Mouse (Mus musculus): ENCODE measurements around the gene Rab7. TPM values are rescaled to one million over a fixed set of nuclear protein-coding genes. Genes with fewer than 3 reads are reported as not detected.

Gene Rab7
- polyA plus RNA-seq, 1 experiment from 2014 or later: 246 TPM

- no peak overlapping the region for H3K27ac ChIP-seq (ENCODE audit: low read length)
Observed at GRCm38 (mm10) chr6:88056866-88057265, 11.8 kb upstream of the Rab7 start.

GRCm38 (mm10) chr6:88055663-88056062 lies 10.6 kb upstream of the Rab7 start:
- 58% methylated on average over 5 of the region's 5 CpGs for WGBS
- Histone ChIP-seq H3K4me2 (ENCODE audit: low read depth, low read length) (no peak overlapping the region), H3K27me3 (ENCODE audit: control insufficient read depth, insufficient read depth, low read length) (no peaks in the 10 kb centered on the region), H3K36me3 (ENCODE audit: control insufficient read depth, insufficient read depth, low read length) (no peaks in the 10 kb centered on the region), H3K4me1 (ENCODE audit: control insufficient read depth, insufficient read depth, low read length) (peaks cover 3% of the 10 kb centered on the region; the same call in 1 of the 2 replicates), H3K4me3 (replicated peaks; ENCODE audit: low read length) (no peak overlapping the region), H3K9ac (ENCODE audit: low read length) (no peak overlapping the region), H3K9me3 (replicated peaks; ENCODE audit: control insufficient read depth, low read length) (no peaks in the 10 kb centered on the region), H3K27ac (ENCODE audit: low read length) (no peak overlapping the region)
- no peak for ATAC-seq (ENCODE audit: insufficient read depth, low FRiP score)

More at GRCm38 (mm10) chr6:88056866-88057265, 11.8 kb upstream of the Rab7 start:
- no peaks in the 10 kb centered on the region for H3K27me3 ChIP-seq (ENCODE audit: control insufficient read depth, insufficient read depth, low read length)
- no peak overlapping the region for H3K9ac ChIP-seq (ENCODE audit: low read length)
- peaks cover 3% of the 10 kb centered on the region; the same call in 1 of the 2 replicates for H3K4me1 ChIP-seq (ENCODE audit: control insufficient read depth, insufficient read depth, low read length)
- H3K9me3 ChIP-seq (replicated peaks; ENCODE audit: control insufficient read depth, low read length): no peaks in the 10 kb centered on the region
- H3K4me2 ChIP-seq (ENCODE audit: low read depth, low read length): no peak overlapping the region
- ATAC-seq (ENCODE audit: insufficient read depth, low FRiP score): no peak
- H3K36me3 ChIP-seq (ENCODE audit: control insufficient read depth, insufficient read depth, low read length): no peaks in the 10 kb centered on the region
- 79% methylated on average over 5 of the region's 5 CpGs for WGBS
- no peak overlapping the region for H3K4me3 ChIP-seq (replicated peaks; ENCODE audit: low read length)

GRCm38 (mm10) chr6:88054081-88054835 lies 9.2 kb upstream of the Rab7 start:
- Histone ChIP-seq H3K36me3 (ENCODE audit: control insufficient read depth, insufficient read depth, low read length) (no peaks in the 10 kb centered on the region), H3K9me3 (replicated peaks; ENCODE audit: control insufficient read depth, low read length) (no peaks in the 10 kb centered on the region), H3K4me3 (replicated peaks; ENCODE audit: low read length) (no peak overlapping the region), H3K27me3 (ENCODE audit: control insufficient read depth, insufficient read depth, low read length) (no peaks in the 10 kb centered on the region), H3K27ac (ENCODE audit: low read length) (peak overlapping the region; percentile 12; the same call in 1 of the 2 replicates), H3K4me2 (ENCODE audit: low read depth, low read length) (no peak overlapping the region), H3K9ac (ENCODE audit: low read length) (no peak overlapping the region), H3K4me1 (ENCODE audit: control insufficient read depth, insufficient read depth, low read length) (peaks cover 3% of the 10 kb centered on the region; the same call in 1 of the 2 replicates)
- 39% methylated on average over 9 of the region's 9 CpGs for WGBS
- ATAC-seq (ENCODE audit: insufficient read depth, low FRiP score): no peak

- peak overlapping the region; percentile 12; the same call in 1 of the 2 replicates for H3K27ac ChIP-seq (ENCODE audit: low read length)
- H3K9ac ChIP-seq (ENCODE audit: low read length): no peak overlapping the region
- H3K4me2 ChIP-seq (ENCODE audit: low read depth, low read length): no peak overlapping the region
- no peaks in the 10 kb centered on the region for H3K36me3 ChIP-seq (ENCODE audit: control insufficient read depth, insufficient read depth, low read length)
- no peak overlapping the region for H3K4me3 ChIP-seq (replicated peaks; ENCODE audit: low read length)
- H3K9me3 ChIP-seq (replicated peaks; ENCODE audit: control insufficient read depth, low read length): no peaks in the 10 kb centered on the region
- peaks cover 3% of the 10 kb centered on the region; the same call in 1 of the 2 replicates for H3K4me1 ChIP-seq (ENCODE audit: control insufficient read depth, insufficient read depth, low read length)
- H3K27me3 ChIP-seq (ENCODE audit: control insufficient read depth, insufficient read depth, low read length): no peaks in the 10 kb centered on the region
- WGBS: 44% methylated on average over 11 of the region's 11 CpGs
- ATAC-seq (ENCODE audit: insufficient read depth, low FRiP score): no peak
Observed at GRCm38 (mm10) chr6:88053228-88054080, 8.4 kb upstream of the Rab7 start.

- peaks cover 3% of the 10 kb centered on the region; the same call in 1 of the 2 replicates for H3K4me1 ChIP-seq (ENCODE audit: control insufficient read depth, insufficient read depth, low read length)
- H3K4me2 ChIP-seq (ENCODE audit: low read depth, low read length): no peak overlapping the region
- H3K27ac ChIP-seq (ENCODE audit: low read length): no peak overlapping the region
- H3K9ac ChIP-seq (ENCODE audit: low read length): no peak overlapping the region
- no peaks in the 10 kb centered on the region for H3K27me3 ChIP-seq (ENCODE audit: control insufficient read depth, insufficient read depth, low read length)
- H3K4me3 ChIP-seq (replicated peaks; ENCODE audit: low read length): no peak overlapping the region
- 89% methylated on average over 5 of the region's 5 CpGs for WGBS
- H3K36me3 ChIP-seq (ENCODE audit: control insufficient read depth, insufficient read depth, low read length): no peaks in the 10 kb centered on the region
- ATAC-seq (ENCODE audit: insufficient read depth, low FRiP score): no peak
- H3K9me3 ChIP-seq (replicated peaks; ENCODE audit: control insufficient read depth, low read length): no peaks in the 10 kb centered on the region
Observed at GRCm38 (mm10) chr6:88051206-88051605, 6.1 kb upstream of the Rab7 start.

- no peaks in the 10 kb centered on the region for H3K27me3 ChIP-seq (ENCODE audit: control insufficient read depth, insufficient read depth, low read length)
- peak overlapping the region; percentile 23; the same call in 1 of the 2 replicates for H3K4me2 ChIP-seq (ENCODE audit: low read depth, low read length)
- peak overlapping the region; percentile 73 for H3K27ac ChIP-seq (ENCODE audit: low read length)
- no peak overlapping the region for H3K9ac ChIP-seq (ENCODE audit: low read length)
- peak; percentile 48; the same call in 1 of the 2 replicates for ATAC-seq (ENCODE audit: insufficient read depth, low FRiP score)
- H3K4me1 ChIP-seq (ENCODE audit: control insufficient read depth, insufficient read depth, low read length): peaks cover 1% of the 10 kb centered on the region
- WGBS: 55% methylated on average over 6 of the region's 6 CpGs
- no peaks in the 10 kb centered on the region for H3K9me3 ChIP-seq (replicated peaks; ENCODE audit: control insufficient read depth, low read length)
- no peaks in the 10 kb centered on the region for H3K36me3 ChIP-seq (ENCODE audit: control insufficient read depth, insufficient read depth, low read length)
- no peak overlapping the region for H3K4me3 ChIP-seq (replicated peaks; ENCODE audit: low read length)
Observed at GRCm38 (mm10) chr6:88049008-88049407, 3.9 kb upstream of the Rab7 start.

- no peak overlapping the region for H3K9ac ChIP-seq (ENCODE audit: low read length)
- H3K9me3 ChIP-seq (replicated peaks; ENCODE audit: control insufficient read depth, low read length): no peaks in the 10 kb centered on the region
- peaks cover 13% of the 10 kb centered on the region for H3K4me1 ChIP-seq (ENCODE audit: control insufficient read depth, insufficient read depth, low read length)
- H3K4me3 ChIP-seq (replicated peaks; ENCODE audit: low read length): no peak overlapping the region
- whole genome bisulfite sequencing: 65% methylated on average over 5 of the region's 5 CpGs
- H3K27ac ChIP-seq (ENCODE audit: low read length): peak overlapping the region; percentile 73
- H3K36me3 ChIP-seq (ENCODE audit: control insufficient read depth, insufficient read depth, low read length): no peaks in the 10 kb centered on the region
- ATAC-seq (ENCODE audit: insufficient read depth, low FRiP score): no peak
- no peaks in the 10 kb centered on the region for H3K27me3 ChIP-seq (ENCODE audit: control insufficient read depth, insufficient read depth, low read length)
- no peak overlapping the region for H3K4me2 ChIP-seq (ENCODE audit: low read depth, low read length)
Observed at GRCm38 (mm10) chr6:88047853-88048252, 2.8 kb upstream of the Rab7 start.

GRCm38 (mm10) chr6:88045406-88045766 lies 316 bp upstream of the Rab7 start:
- Histone ChIP-seq H3K27me3 (ENCODE audit: control insufficient read depth, insufficient read depth, low read length) (no peaks in the 10 kb centered on the region), H3K36me3 (ENCODE audit: control insufficient read depth, insufficient read depth, low read length) (no peaks in the 10 kb centered on the region), H3K4me2 (ENCODE audit: low read depth, low read length) (peak overlapping the region; percentile 41), H3K27ac (ENCODE audit: low read length) (peak overlapping the region; percentile 16; the same call in 1 of the 2 replicates), H3K4me3 (replicated peaks; ENCODE audit: low read length) (peak overlapping the region; percentile 88), H3K4me1 (ENCODE audit: control insufficient read depth, insufficient read depth, low read length) (peaks cover 21% of the 10 kb centered on the region), H3K9ac (ENCODE audit: low read length) (no peak overlapping the region; the same call in 1 of the 2 replicates), H3K9me3 (replicated peaks; ENCODE audit: control insufficient read depth, low read length) (no peaks in the 10 kb centered on the region)
- ATAC-seq (ENCODE audit: insufficient read depth, low FRiP score): no peak
- WGBS: 26% methylated on average over 3 of the region's 3 CpGs

GRCm38 (mm10) chr6:88044234-88044576 lies 865 bp downstream of the Rab7 start:
- peak overlapping the region; percentile 98 for H3K9ac ChIP-seq (ENCODE audit: low read length)
- peaks cover 21% of the 10 kb centered on the region for H3K4me1 ChIP-seq (ENCODE audit: control insufficient read depth, insufficient read depth, low read length)
- no peak for ATAC-seq (ENCODE audit: insufficient read depth, low FRiP score)
- H3K27ac ChIP-seq (ENCODE audit: low read length): peak overlapping the region; percentile 89
- H3K36me3 ChIP-seq (ENCODE audit: control insufficient read depth, insufficient read depth, low read length): no peaks in the 10 kb centered on the region
- no peaks in the 10 kb centered on the region for H3K27me3 ChIP-seq (ENCODE audit: control insufficient read depth, insufficient read depth, low read length)
- no peaks in the 10 kb centered on the region for H3K9me3 ChIP-seq (replicated peaks; ENCODE audit: control insufficient read depth, low read length)
- H3K4me2 ChIP-seq (ENCODE audit: low read depth, low read length): peak overlapping the region; percentile 63
- peak overlapping the region; percentile 88 for H3K4me3 ChIP-seq (replicated peaks; ENCODE audit: low read length)
- WGBS: 0% methylated on average over 3 of the region's 3 CpGs

All from stomach, embryonic 16.5 days (tissue).